Mouse (Mus musculus): ENCODE results near the gene Diras1. TPM values are rescaled to one million over a fixed set of nuclear protein-coding genes. Genes with fewer than 3 reads are reported as not detected.
"Not testable (repeated sequence)": the region's sequence is repeated elsewhere in the genome, so short reads cannot be mapped to it uniquely, and the experiment has no call there.

The Diras1 gene
- total and polyA plus RNA-seq, 2 experiments from 2014 or later = 95.2 to 119 TPM

DNA sequence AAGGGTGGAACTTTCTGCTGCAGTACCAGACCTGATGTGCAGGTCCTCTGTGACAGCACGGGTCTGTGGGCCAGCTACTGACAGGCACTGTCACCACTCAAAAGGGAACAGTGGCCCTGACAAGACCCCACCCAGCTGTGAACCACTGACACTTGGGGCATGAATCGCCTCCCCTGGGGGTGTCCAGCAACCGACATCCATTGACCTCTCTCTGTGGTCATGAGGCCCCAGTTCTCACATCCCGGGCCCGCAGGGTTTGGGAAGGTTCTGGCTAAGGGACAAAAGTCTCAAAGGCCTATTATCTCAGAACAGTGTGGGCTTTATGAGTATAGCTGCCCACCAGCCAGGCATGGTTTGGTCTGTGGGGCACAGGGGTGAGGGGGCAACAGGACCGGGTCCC, 29.7 kb upstream of the Diras1 start:
- H3K27me3 ChIP-seq (ENCODE audit: insufficient read depth, low read length) = no peaks in the 10 kb centered on the region
- H3K9ac ChIP-seq (replicated peaks; ENCODE audit: low read length, poor library complexity, severe bottlenecking) = no peak overlapping the region
- no peak overlapping the region for H3K4me3 ChIP-seq (ENCODE audit: low read depth, low read length)
- H3K4me1 ChIP-seq (ENCODE audit: insufficient read depth, low read length) = peaks cover 8% of the 10 kb centered on the region; the same call in 1 of the 2 replicates
- peaks cover 20% of the 10 kb centered on the region for H3K36me3 ChIP-seq (ENCODE audit: insufficient read depth, low read length)
- TF ChIP-seq CTCF (IDR thresholded peaks at IDR 0.05) = no peak
- H3K9me3 ChIP-seq (ENCODE audit: low read length) = no peaks in the 10 kb centered on the region
- WGBS = 81% methylated on average over 6 of the region's 6 CpGs
- H3K4me2 ChIP-seq (ENCODE audit: low read depth, low read length, poor library complexity, severe bottlenecking) = no peak overlapping the region
- no peak overlapping the region for H3K27ac ChIP-seq (ENCODE audit: low read depth, low read length)
- no peak for ATAC-seq (ENCODE audit: low FRiP score)
- DNase-seq (ENCODE audit: low spot score) = no peak

DNA sequence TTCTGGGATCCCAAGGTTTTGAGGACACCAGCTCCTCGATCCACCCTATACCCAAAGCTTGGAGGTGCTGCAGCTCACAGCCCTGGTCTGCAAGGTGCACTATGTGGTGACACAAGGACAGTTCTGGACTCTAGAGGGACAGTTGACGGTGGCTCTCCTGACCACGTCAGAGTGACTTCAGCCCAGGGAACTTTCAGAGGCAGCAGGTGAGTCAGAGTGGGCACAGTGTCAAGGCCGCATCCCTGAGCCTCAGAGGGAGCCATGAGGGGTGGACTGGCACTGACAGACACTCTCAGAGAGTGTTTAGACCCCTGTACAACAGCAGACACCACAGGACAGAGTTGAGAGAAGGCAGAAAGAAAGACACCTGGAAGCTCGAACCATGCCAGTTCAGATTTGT, 27.1 kb upstream of the Diras1 start:
- WGBS = 93% methylated on average over 5 of the region's 5 CpGs
- Histone ChIP-seq H3K27me3 (ENCODE audit: insufficient read depth, low read length) (no peaks in the 10 kb centered on the region), H3K36me3 (ENCODE audit: insufficient read depth, low read length) (peaks cover 46% of the 10 kb centered on the region), H3K9me3 (ENCODE audit: low read length) (no peaks in the 10 kb centered on the region), H3K4me2 (ENCODE audit: low read depth, low read length, poor library complexity, severe bottlenecking) (no peak overlapping the region), H3K4me1 (ENCODE audit: insufficient read depth, low read length) (no peaks in the 10 kb centered on the region), H3K4me3 (ENCODE audit: low read depth, low read length) (no peak overlapping the region), H3K27ac (ENCODE audit: low read depth, low read length) (no peak overlapping the region), H3K9ac (replicated peaks; ENCODE audit: low read length, poor library complexity, severe bottlenecking) (no peak overlapping the region)
- no peak for ATAC-seq (ENCODE audit: low FRiP score)
- DNase-seq (ENCODE audit: low spot score) = no peak
- TF ChIP-seq CTCF (IDR thresholded peaks at IDR 0.05) = no peak

DNA sequence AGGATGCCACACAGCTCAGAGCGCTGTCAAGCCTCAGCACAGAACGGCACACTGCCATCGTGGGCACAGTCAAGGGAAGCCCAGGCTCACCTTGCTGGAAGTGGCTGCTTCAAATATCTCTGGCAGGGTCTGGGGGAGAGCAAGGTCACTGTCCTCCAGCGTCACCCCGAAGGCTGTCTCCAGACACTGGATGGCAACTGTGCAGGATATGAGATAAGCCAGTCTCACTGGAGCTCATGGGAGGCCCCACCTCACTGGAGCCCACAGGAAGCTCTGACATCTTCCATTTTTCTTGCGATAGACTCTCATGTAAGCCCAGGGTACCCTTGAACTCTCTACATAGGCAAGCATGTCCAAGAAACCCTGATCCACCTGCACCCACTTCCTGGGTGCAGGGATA, 25.7 kb upstream of the Diras1 start:
- Histone ChIP-seq H3K4me3 (ENCODE audit: low read depth, low read length) (no peak overlapping the region), H3K36me3 (ENCODE audit: insufficient read depth, low read length) (peaks cover 59% of the 10 kb centered on the region), H3K27ac (ENCODE audit: low read depth, low read length) (no peak overlapping the region), H3K4me1 (ENCODE audit: insufficient read depth, low read length) (no peaks in the 10 kb centered on the region), H3K27me3 (ENCODE audit: insufficient read depth, low read length) (no peaks in the 10 kb centered on the region), H3K9ac (replicated peaks; ENCODE audit: low read length, poor library complexity, severe bottlenecking) (no peak overlapping the region), H3K4me2 (ENCODE audit: low read depth, low read length, poor library complexity, severe bottlenecking) (no peak overlapping the region), H3K9me3 (ENCODE audit: low read length) (no peaks in the 10 kb centered on the region)
- ATAC-seq (ENCODE audit: low FRiP score) (no peak), DNase-seq (ENCODE audit: low spot score) (no peak)
- TF ChIP-seq CTCF (IDR thresholded peaks at IDR 0.05) = no peak
- WGBS = 98% methylated on average over 6 of the region's 6 CpGs

DNA sequence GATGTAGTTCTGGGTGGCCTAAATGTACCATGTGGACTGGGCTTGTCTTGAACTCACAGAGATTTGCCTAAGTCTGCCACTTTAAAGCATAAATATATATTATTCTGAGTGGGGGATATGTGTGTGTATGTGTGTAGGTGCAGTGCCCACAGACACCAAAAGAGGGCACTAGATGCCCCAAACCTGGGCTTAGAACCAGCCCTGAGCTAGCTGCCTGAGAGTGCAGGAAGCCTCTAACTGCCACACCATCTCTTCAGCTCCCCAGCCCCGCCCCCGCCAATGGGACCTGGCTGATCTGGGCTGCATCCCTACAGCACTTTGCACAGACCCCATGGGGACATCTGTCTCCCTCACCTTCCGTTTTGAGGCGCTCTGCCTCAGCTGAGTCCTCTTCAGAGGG, 25.2 kb upstream of the Diras1 start:
- H3K27me3 ChIP-seq (ENCODE audit: insufficient read depth, low read length) = no peaks in the 10 kb centered on the region
- H3K4me1 ChIP-seq (ENCODE audit: insufficient read depth, low read length) = no peaks in the 10 kb centered on the region
- 85% methylated on average over 4 of the region's 4 CpGs for WGBS
- ATAC-seq (ENCODE audit: low FRiP score) (no peak), DNase-seq (ENCODE audit: low spot score) (peak; percentile 21)
- no peaks in the 10 kb centered on the region for H3K9me3 ChIP-seq (ENCODE audit: low read length)
- no peak overlapping the region for H3K4me2 ChIP-seq (ENCODE audit: low read depth, low read length, poor library complexity, severe bottlenecking)
- H3K36me3 ChIP-seq (ENCODE audit: insufficient read depth, low read length) = peaks cover 64% of the 10 kb centered on the region
- peak; percentile 54 for TF ChIP-seq CTCF (IDR thresholded peaks at IDR 0.05)
- H3K4me3 ChIP-seq (ENCODE audit: low read depth, low read length) = no peak overlapping the region
- H3K9ac ChIP-seq (replicated peaks; ENCODE audit: low read length, poor library complexity, severe bottlenecking) = no peak overlapping the region
- no peak overlapping the region for H3K27ac ChIP-seq (ENCODE audit: low read depth, low read length)

DNA sequence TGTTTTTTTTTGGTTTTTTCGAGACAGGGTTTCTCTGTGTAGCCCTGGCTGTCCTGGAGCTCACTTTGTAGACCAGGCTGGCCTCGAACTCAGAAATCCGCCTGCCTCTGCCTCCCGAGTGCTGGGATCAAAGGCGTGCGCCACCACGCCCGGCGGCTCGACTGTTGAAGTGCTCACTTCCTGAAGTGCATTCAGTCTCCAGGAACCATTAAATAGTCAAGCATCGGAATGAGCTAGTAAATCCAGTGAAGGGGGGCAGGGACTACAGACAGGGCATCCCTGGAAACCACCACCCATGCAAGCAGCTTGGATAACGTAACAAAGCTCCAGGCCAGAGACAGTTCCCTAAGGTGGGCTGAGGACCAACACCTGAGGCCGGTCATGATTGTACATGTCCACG, 19.8 kb upstream of the Diras1 start:
- not testable (repeated sequence) for H3K27ac ChIP-seq (ENCODE audit: low read depth, low read length); H3K9me3 ChIP-seq (ENCODE audit: low read length); H3K4me1 ChIP-seq (ENCODE audit: insufficient read depth, low read length); H3K9ac ChIP-seq (replicated peaks; ENCODE audit: low read length, poor library complexity, severe bottlenecking); ATAC-seq (ENCODE audit: low FRiP score); H3K4me2 ChIP-seq (ENCODE audit: low read depth, low read length, poor library complexity, severe bottlenecking); H3K4me3 ChIP-seq (ENCODE audit: low read depth, low read length); DNase-seq (ENCODE audit: low spot score); H3K27me3 ChIP-seq (ENCODE audit: insufficient read depth, low read length)
- WGBS = 95% methylated on average over 14 of the region's 14 CpGs
- peaks cover 72% of the 10 kb centered on the region for H3K36me3 ChIP-seq (ENCODE audit: insufficient read depth, low read length)

DNA sequence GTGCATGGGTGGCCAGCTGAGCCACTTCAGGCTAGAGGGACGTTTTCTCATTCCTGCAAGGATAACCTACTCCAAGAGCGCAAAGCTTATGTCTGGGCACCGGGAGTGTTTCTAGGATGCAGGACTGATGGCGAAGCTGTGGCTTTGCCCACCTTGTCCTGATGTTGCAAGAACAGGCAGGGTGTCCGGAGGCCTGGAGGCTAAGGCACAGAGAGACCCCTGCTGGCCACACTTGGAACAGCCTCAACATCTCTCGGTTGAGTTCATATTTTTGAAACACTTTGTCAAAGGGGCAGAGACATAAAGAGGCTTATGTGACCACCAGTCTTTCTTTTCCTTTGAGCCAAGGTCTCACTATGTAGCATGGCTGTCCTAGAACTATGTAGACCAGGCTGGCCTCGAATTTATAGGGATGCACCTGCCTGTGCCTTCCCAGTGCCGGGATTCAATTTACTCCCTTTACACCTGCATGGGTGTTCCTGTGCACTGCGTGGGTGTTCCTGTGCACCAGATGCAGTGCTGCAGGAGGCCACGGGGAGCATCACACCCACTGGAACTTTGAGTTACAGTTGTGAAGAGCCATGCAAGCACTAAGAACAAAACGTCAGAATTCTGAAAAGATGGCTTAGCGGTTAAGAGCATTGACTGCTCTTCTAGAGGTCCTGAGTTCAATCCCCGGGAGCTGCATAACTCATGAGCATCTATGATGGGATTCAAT, 16.2 kb upstream of the Diras1 start:
- 35% methylated on average over 13 of the region's 13 CpGs for WGBS
- ATAC-seq (ENCODE audit: low FRiP score) = no peak

More for the DNA sequence above, 16.2 kb upstream of the Diras1 start:
- Histone ChIP-seq H3K4me1 (ENCODE audit: insufficient read depth, low read length) (no peaks in the 10 kb centered on the region), H3K9ac (replicated peaks; ENCODE audit: low read length, poor library complexity, severe bottlenecking) (no peak overlapping the region), H3K27ac (ENCODE audit: low read depth, low read length) (no peak overlapping the region), H3K4me2 (ENCODE audit: low read depth, low read length, poor library complexity, severe bottlenecking) (no peak overlapping the region), H3K9me3 (ENCODE audit: low read length) (no peaks in the 10 kb centered on the region), H3K4me3 (ENCODE audit: low read depth, low read length) (no peak overlapping the region), H3K36me3 (ENCODE audit: insufficient read depth, low read length) (peaks cover 36% of the 10 kb centered on the region), H3K27me3 (ENCODE audit: insufficient read depth, low read length) (no peaks in the 10 kb centered on the region)
- peak; percentile 93 for TF ChIP-seq CTCF (IDR thresholded peaks at IDR 0.05)
- DNase-seq (ENCODE audit: low spot score) = peak; percentile 77
